ENCODE assay signal across 22 mouse cellular contexts in the genomic region with DNA sequence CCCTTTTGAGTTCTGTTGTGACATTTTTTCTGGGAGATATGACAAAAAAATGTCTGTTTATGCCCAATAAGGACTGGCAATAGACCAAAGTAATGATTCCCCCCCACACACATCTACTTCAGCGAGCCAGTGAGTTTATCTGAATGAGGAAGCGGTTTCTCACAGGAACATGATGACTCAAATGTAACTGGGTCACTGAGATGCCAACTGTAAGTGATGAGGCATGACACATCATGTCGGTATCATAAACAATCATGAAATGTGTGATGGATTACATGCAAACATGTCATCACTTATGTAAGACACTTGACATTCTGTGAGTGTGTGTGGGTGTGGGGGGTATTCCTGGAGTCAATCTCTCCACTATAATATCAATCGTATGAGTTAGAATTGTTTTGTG. TPM values are rescaled to one million over a fixed set of nuclear protein-coding genes. Genes with fewer than 3 reads are reported as not detected.
DNase-seq lines count a peak whose midpoint lies in the region; ATAC-seq lines count a peak whose summit lies in the region.
"Had no signal": no experiment of that assay in that cellular context is flagged by ENCODE, and none has a peak within 500 bp of the region (broad histone marks: within the 10 kb centered on the region; RNA-seq: fewer than 3 reads in every experiment).

No protein-coding gene starts in this region.

- WGBS in midbrain, embryonic 13.5 days, result 91% methylated on average over 4 of the region's 4 CpGs

- no peaks in the 10 kb centered on the region for H3K27me3 ChIP-seq in midbrain, embryonic 13.5 days
- H3K27me3 ChIP-seq: forebrain, embryonic 13.5 days; heart, embryonic 15.5 days; liver, embryonic 13.5 days; neural tube, embryonic 13.5 days had no signal

- DNase-seq in adrenal gland, adult 2 months, result peak; percentile 26
- DNase-seq in adrenal gland, postnatal 4 days (ENCODE audit: low spot score in 2 of 2), result no peak
- DNase-seq in 3T3-L1 (ENCODE audit: low read depth, low spot score), result peak; percentile 84
- peak; percentile 24 for DNase-seq in MN1 (ENCODE audit: low spot score)
- peak; percentile 63 for DNase-seq in induced T-regulatory cell, adult 2 months (ENCODE audit: low read depth)
- no peak for DNase-seq in left cerebral cortex, adult 9 months (ENCODE audit: low spot score in 2 of 2)
- no peak for DNase-seq in embryo, embryonic 10.5 days (ENCODE audit: low spot score)
- DNase-seq: B cell, adult 2 months; cerebellum, adult 11-12 months; cerebellum, postnatal 25 days; heart, adult 18-20 months; kidney, adult 8-10 months; liver, embryonic 13.5 days; right cerebral cortex, postnatal 25 days had no signal

- H3K27ac ChIP-seq in midbrain, embryonic 13.5 days, result no peak overlapping the region
- H3K27ac ChIP-seq: embryonic facial prominence, embryonic 10.5 days; forebrain, embryonic 13.5 days; heart, embryonic 15.5 days; hindbrain, postnatal 0 days; liver, embryonic 13.5 days; midbrain, embryonic 10.5 days; neural tube, embryonic 13.5 days had no signal

- no peaks in the 10 kb centered on the region for H3K9me3 ChIP-seq in midbrain, embryonic 13.5 days
- H3K9me3 ChIP-seq: embryonic facial prominence, embryonic 10.5 days; forebrain, embryonic 13.5 days; G1E; heart, embryonic 15.5 days; liver, embryonic 13.5 days; midbrain, embryonic 10.5 days; neural tube, embryonic 13.5 days had no signal

- no peaks in the 10 kb centered on the region for H3K4me1 ChIP-seq in midbrain, embryonic 13.5 days (replicated peaks)
- H3K4me1 ChIP-seq: embryonic facial prominence, embryonic 10.5 days; forebrain, embryonic 13.5 days; heart, embryonic 15.5 days; liver, embryonic 13.5 days; midbrain, embryonic 10.5 days; neural tube, embryonic 13.5 days had no signal

- H3K4me3 ChIP-seq in midbrain, embryonic 13.5 days (replicated peaks), result no peak overlapping the region
- H3K4me3 ChIP-seq: embryonic facial prominence, embryonic 10.5 days; forebrain, embryonic 13.5 days; heart, embryonic 15.5 days; liver, embryonic 13.5 days; midbrain, embryonic 10.5 days; neural tube, embryonic 13.5 days had no signal

- no peaks in the 10 kb centered on the region for H3K36me3 ChIP-seq in midbrain, embryonic 13.5 days
- H3K36me3 ChIP-seq: embryonic facial prominence, embryonic 10.5 days; G1E; heart, embryonic 15.5 days; liver, embryonic 13.5 days; midbrain, embryonic 10.5 days; neural tube, embryonic 13.5 days had no signal

- no peak overlapping the region for H3K4me2 ChIP-seq in midbrain, embryonic 13.5 days (replicated peaks)
- H3K4me2 ChIP-seq: forebrain, embryonic 13.5 days; heart, embryonic 15.5 days; liver, embryonic 13.5 days; neural tube, embryonic 13.5 days had no signal

- H3K9ac ChIP-seq in midbrain, embryonic 13.5 days (replicated peaks), result no peak overlapping the region
- H3K9ac ChIP-seq: forebrain, embryonic 13.5 days; heart, embryonic 15.5 days; liver, embryonic 13.5 days; neural tube, embryonic 13.5 days had no signal

- no peak for ATAC-seq in midbrain, embryonic 13.5 days
- ATAC-seq: forebrain, embryonic 13.5 days had no signal

RNA-seq across cellular contexts. Expression of a gene that starts 23.3 kb away (rescaled TPM):
- 10 to 100 TPM; 69.7 to 71.2 TPM for total RNA-seq in adrenal gland, adult 2 months (2021)
- polyA plus RNA-seq in adrenal gland, adult 2 months (2012; rRNA removed), result 99.5 and 109 TPM in 2 replicates
- 10 to 100 TPM; 41.9 to 44.3 TPM for total RNA-seq in adrenal gland, postnatal 4 days (2021)
- 78.5 and 82.1 TPM in 2 replicates for polyA plus RNA-seq in midbrain, embryonic 13.5 days (2015; fragmentation: Nextera tagmentation; extraction: Ambion mirVana)

Comparison
In these comparisons a context has a peak if more than half of its experiments do, and no peak if none do; other contexts are left out.
1. DNase-seq: peak in adrenal gland, adult 2 months (single experiment), 3T3-L1 (single experiment), MN1 (single experiment) and induced T-regulatory cell, adult 2 months (single experiment); none in adrenal gland, postnatal 4 days (0 of 2), left cerebral cortex, adult 9 months (0 of 2) and embryo, embryonic 10.5 days (single experiment).